Mouse (Mus musculus) forebrain, embryonic 14.5 days (tissue): ENCODE data around the gene Cd300c. TPM values are rescaled to one million over a fixed set of nuclear protein-coding genes. Genes with fewer than 3 reads are reported as not detected.
"Not testable (repeated sequence)": the region's sequence is repeated elsewhere in the genome, so short reads cannot be mapped to it uniquely, and the experiment has no call there.

Experiments
- ATAC-seq: fragments of 200-750 bp; cut with Nextera tagmentation; 2 replicates; pipeline ENCODE4 v1.8.0; 2017; ENCODE audit warnings: mild to moderate bottlenecking, moderate library complexity
- DNase-seq: peaks from one replicate; pipeline ENCODE4 v3.0.0-alpha.2; 2015; ENCODE audit warnings: low spot score
- H3K27ac ChIP-seq: fragments of 300-500 bp; sonication (generic); 2 replicates; pipeline ENCODE4 v1.5.1; 2014; ENCODE audit warnings: low read depth, mild to moderate bottlenecking, control low read depth, low read length, moderate library complexity
- H3K27me3 ChIP-seq: fragments of 300-500 bp; sonication (generic); replicated peaks from 2 replicates; pipeline ENCODE4 v1.6.1; 2014; ENCODE audit warnings: low read length, control low read depth, mixed read lengths; ENCODE audit not compliant: control insufficient read depth, insufficient read depth
- H3K36me3 ChIP-seq: fragments of 300-500 bp; sonication (generic); 2 replicates; pipeline ENCODE4 v1.6.1; 2014; ENCODE audit warnings: low read length, control low read depth; ENCODE audit not compliant: control insufficient read depth, insufficient read depth
- H3K4me1 ChIP-seq: fragments of 300-500 bp; sonication (generic); 2 replicates; pipeline ENCODE4 v1.6.1; 2014; ENCODE audit warnings: antibody characterized with exemption, low read length, control low read depth; ENCODE audit not compliant: control insufficient read depth, insufficient read depth
- H3K4me2 ChIP-seq: fragments of 300-500 bp; sonication (generic); 2 replicates; pipeline ENCODE4 v1.6.1; 2014; ENCODE audit warnings: mild to moderate bottlenecking, control low read depth, low read length
- H3K4me3 ChIP-seq: fragments of 300-500 bp; sonication (generic); 2 replicates; pipeline ENCODE4 v1.5.1; 2014; ENCODE audit warnings: low read depth, low read length, control low read depth
- H3K9ac ChIP-seq: fragments of 300-500 bp; sonication (generic); 2 replicates; pipeline ENCODE4 v1.6.1; 2014; ENCODE audit warnings: mild to moderate bottlenecking, low read length, control low read depth, moderate library complexity
- H3K9me3 ChIP-seq: fragments of 300-500 bp; sonication (generic); replicated peaks from 2 replicates; pipeline ENCODE4 v1.6.1; 2016; ENCODE audit warnings: low read length, control low read depth, mixed read lengths; ENCODE audit not compliant: control insufficient read depth
- WGBS: fragments of 180-500 bp; shearing (Covaris S2); extraction: QIAGEN DNeasy Blood & Tissue Kit; methylation state at CpG from one replicate; pipeline ENCODE4 v1.1.7; 2014; 5-methylcytosine and 5-hydroxymethylcytosine counted together
- polyA plus RNA-seq: library from polyadenylated mRNA; unstranded; fragments of >200 nt; fragmentation: Nextera tagmentation; extraction: Ambion mirVana; gene quantifications from 2 replicates; pipeline ENCODE4 v1.2.1, GENCODE M21; 2014

The Cd300c gene
- polyA plus RNA-seq, 1 experiment from 2014 or later, result not detected

- H3K36me3 ChIP-seq, H3K9ac ChIP-seq, H3K27ac ChIP-seq, H3K9me3 ChIP-seq, ATAC-seq, DNase-seq, H3K4me2 ChIP-seq, H3K4me3 ChIP-seq, H3K27me3 ChIP-seq, H3K4me1 ChIP-seq: not testable (repeated sequence)
- WGBS, result 35% methylated on average over 3 of the region's 3 CpGs
Observed at GRCm38 (mm10) chr11:114909538-114909937, 59.4 kb downstream of the Cd300c start.

GRCm38 (mm10) chr11:114908086-114908485 lies 60.9 kb downstream of the Cd300c start:
- WGBS, result 54% methylated on average over 4 of the region's 4 CpGs
- H3K27ac ChIP-seq, result no peak overlapping the region
- H3K36me3 ChIP-seq, result no peaks in the 10 kb centered on the region
- H3K4me2 ChIP-seq, result no peak overlapping the region
- H3K4me3 ChIP-seq, result no peak overlapping the region
- no peaks in the 10 kb centered on the region for H3K27me3 ChIP-seq
- DNase-seq (no peak), ATAC-seq (no peak)
- no peaks in the 10 kb centered on the region for H3K9me3 ChIP-seq
- H3K4me1 ChIP-seq, result no peaks in the 10 kb centered on the region
- no peak overlapping the region for H3K9ac ChIP-seq

GRCm38 (mm10) chr11:114907567-114907966 lies 61.4 kb downstream of the Cd300c start:
- no peak for DNase-seq
- H3K4me3 ChIP-seq, result no peak overlapping the region
- WGBS, result 85% methylated on average over 4 of the region's 4 CpGs

More at GRCm38 (mm10) chr11:114907567-114907966, 61.4 kb downstream of the Cd300c start:
- no peak for ATAC-seq
- Histone ChIP-seq H3K9me3 (no peaks in the 10 kb centered on the region), H3K9ac (no peak overlapping the region), H3K27me3 (no peaks in the 10 kb centered on the region), H3K4me2 (no peak overlapping the region), H3K36me3 (no peaks in the 10 kb centered on the region), H3K27ac (no peak overlapping the region), H3K4me1 (no peaks in the 10 kb centered on the region)

Other genes with a start within 250 kb of the Cd300c start
- 2.1 and 3.0 TPM in 2 replicates for gene Dnaic2, start 241.7 kb downstream of the Cd300c start, polyA plus RNA-seq
- 0.23 and 0.34 TPM in 2 replicates for gene Kif19a, start 203.8 kb downstream of the Cd300c start, polyA plus RNA-seq
- gene Btbd17, start 173.2 kb downstream of the Cd300c start, polyA plus RNA-seq, result 22.1 and 24.7 TPM in 2 replicates
- gene Gpr142, start 170.2 kb downstream of the Cd300c start, polyA plus RNA-seq, result not detected in 2 replicates
- 4.4 and 5.4 TPM in 2 replicates for gene Gprc5c, start 118.0 kb downstream of the Cd300c start, polyA plus RNA-seq
- 0.73 and 1.0 TPM in 2 replicates for gene Cd300a, start 79.1 kb downstream of the Cd300c start, polyA plus RNA-seq
- 0.07 TPM in 1 of 2 replicates, not detected in the other for gene Cd300lb, start 34.8 kb downstream of the Cd300c start, polyA plus RNA-seq
- gene Cd300ld, start 20.8 kb upstream of the Cd300c start, polyA plus RNA-seq, result not detected in 2 replicates
- gene Cd300c2, start 32.7 kb upstream of the Cd300c start, polyA plus RNA-seq, result 1.1 and 2.0 TPM in 2 replicates
- gene Cd300ld2, start 47.0 kb upstream of the Cd300c start, polyA plus RNA-seq, result not detected in 2 replicates
- not detected in 2 replicates for gene Cd300ld4, start 57.9 kb upstream of the Cd300c start, polyA plus RNA-seq
- not detected in 2 replicates for gene Cd300ld5, start 68.6 kb upstream of the Cd300c start, polyA plus RNA-seq
- not detected in 2 replicates for gene Cd300ld3, start 79.3 kb upstream of the Cd300c start, polyA plus RNA-seq
- not detected in 2 replicates for gene Cd300e, start 93.0 kb upstream of the Cd300c start, polyA plus RNA-seq
- 0.45 and 0.57 TPM in 2 replicates for gene Rab37, start 122.3 kb upstream of the Cd300c start, polyA plus RNA-seq
- not detected in 2 replicates for gene Cd300lf, start 164.8 kb upstream of the Cd300c start, polyA plus RNA-seq
- gene Slc9a3r1, start 194.2 kb upstream of the Cd300c start, polyA plus RNA-seq, result 39.4 and 48.4 TPM in 2 replicates
- 6.3 and 8.5 TPM in 2 replicates for gene Tmem104, start 218.3 kb upstream of the Cd300c start, polyA plus RNA-seq
- 19.5 and 20.4 TPM in 2 replicates for gene Nat9, start 218.7 kb upstream of the Cd300c start, polyA plus RNA-seq